Mouse (Mus musculus): Measurements from ENCODE around the gene Fos.

- TF ChIP-seq CTCF (IDR thresholded peaks at IDR 0.05; ENCODE audit: low read depth, low read length): no peak
- no peak for TF ChIP-seq POLR2A (IDR thresholded peaks at IDR 0.05; ENCODE audit: borderline replicate concordance, low read depth, low read length)
Measured at GRCm38 (mm10) chr12:85483155-85483554, 9.5 kb downstream of the Fos start.

Measured in bone marrow macrophage, adult 2 months (primary cell).